In the genomic region with DNA sequence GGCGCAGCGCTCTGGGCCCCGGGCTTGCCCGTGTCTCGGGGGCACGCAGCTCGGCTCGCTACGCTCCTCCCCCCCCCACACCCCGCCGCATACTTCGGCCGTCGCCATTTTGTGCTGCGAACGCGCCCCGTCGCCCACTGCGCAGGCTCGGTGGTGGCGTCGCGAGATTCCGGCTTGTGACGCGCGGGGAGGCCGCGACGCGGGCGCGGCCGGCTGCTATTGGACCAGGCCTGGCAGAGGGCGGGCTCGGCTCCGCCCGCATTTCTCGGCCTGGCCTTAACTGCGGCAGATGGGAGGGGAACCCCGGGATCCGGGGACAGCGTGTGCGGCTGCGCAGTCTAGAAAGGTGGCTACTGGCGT, we compare ENCODE assay signal across 1 mouse cellular context.
TF ChIP-seq lines count a peak whose summit lies in the region.

No protein-coding gene starts in this region.

TF ChIP-seq in CH12.LX, 34 proteins besides CTCF, POLR2A, EP300 and RAD21 (continued from another document):
- peak; percentile 98 for TF ChIP-seq CHD2 (IDR thresholded peaks at IDR 0.05; ENCODE audit: low read length)
- peak; percentile 47 for TF ChIP-seq MXI1 (IDR thresholded peaks at IDR 0.05; ENCODE audit: low read depth, low read length)
